Mouse (Mus musculus): ENCODE measurements around the gene Mid1.

- TF ChIP-seq CTCF (IDR thresholded peaks at IDR 0.05; ENCODE audit: low read depth) (no peak), EP300 (IDR thresholded peaks at IDR 0.05; ENCODE audit: low read depth) (no peak)
Observed at GRCm38 (mm10) chrX:169844150-169844772, 159.3 kb downstream of the Mid1 start.
